Mouse (Mus musculus): ENCODE data around the gene Gm47283.
"Not testable (repeated sequence)": the region's sequence is repeated elsewhere in the genome, so short reads cannot be mapped to it uniquely, and the experiment has no call there.

Gene Gm47283

GRCm38 (mm10) chrY:90784438-90784837 is at the start of gene Gm47283:
TSS of gene Gm47283 (plus strand) at chrY:90784738.
- DNase-seq (ENCODE audit: low spot score): not testable (repeated sequence)

- peak; percentile 17 for DNase-seq (ENCODE audit: low spot score)
Observed at GRCm38 (mm10) chrY:90735181-90735895, 49.2 kb upstream of the Gm47283 start.

GRCm38 (mm10) chrY:90736217-90737000 is 48.1 kb upstream of the Gm47283 start:
- DNase-seq (ENCODE audit: low spot score): peak; percentile 20

GRCm38 (mm10) chrY:90737606-90738430 is 46.7 kb upstream of the Gm47283 start:
- DNase-seq (ENCODE audit: low spot score): no peak

GRCm38 (mm10) chrY:90738431-90738680 is 46.2 kb upstream of the Gm47283 start:
- DNase-seq (ENCODE audit: low spot score): no peak

- DNase-seq (ENCODE audit: low spot score): peak; percentile 72
Observed at GRCm38 (mm10) chrY:90738841-90739530, 45.6 kb upstream of the Gm47283 start.

- DNase-seq (ENCODE audit: low spot score): not testable (repeated sequence)
Observed at GRCm38 (mm10) chrY:90739531-90740012, 45.0 kb upstream of the Gm47283 start.

GRCm38 (mm10) chrY:90740013-90740561 is 44.5 kb upstream of the Gm47283 start:
- peak; percentile 86 for DNase-seq (ENCODE audit: low spot score)

- DNase-seq (ENCODE audit: low spot score): peak; percentile 50
Observed at GRCm38 (mm10) chrY:90741006-90741405, 43.5 kb upstream of the Gm47283 start.

GRCm38 (mm10) chrY:90741452-90742260 is 42.9 kb upstream of the Gm47283 start:
- DNase-seq (ENCODE audit: low spot score): peak; percentile 31

GRCm38 (mm10) chrY:90742261-90743052 is 42.1 kb upstream of the Gm47283 start:
- peak; percentile 5 for DNase-seq (ENCODE audit: low spot score)

GRCm38 (mm10) chrY:90743053-90743810 is 41.3 kb upstream of the Gm47283 start:
- not testable (repeated sequence) for DNase-seq (ENCODE audit: low spot score)

- no peak for DNase-seq (ENCODE audit: low spot score)
Observed at GRCm38 (mm10) chrY:90743811-90744220, 40.7 kb upstream of the Gm47283 start.

GRCm38 (mm10) chrY:90744381-90744981 is 40.1 kb upstream of the Gm47283 start:
- DNase-seq (ENCODE audit: low spot score): peak; percentile 65

GRCm38 (mm10) chrY:90745256-90745655 is 39.3 kb upstream of the Gm47283 start:
- not testable (repeated sequence) for DNase-seq (ENCODE audit: low spot score)

- DNase-seq (ENCODE audit: low spot score): not testable (repeated sequence)
Observed at GRCm38 (mm10) chrY:90754721-90755120, 29.8 kb upstream of the Gm47283 start, which contains the start of gene Gm21860. TSS of gene Gm21860 (minus strand) at chrY:90754821.

- DNase-seq (ENCODE audit: low spot score): not testable (repeated sequence)
Observed at GRCm38 (mm10) chrY:90839077-90839476, 54.5 kb downstream of the Gm47283 start, which contains the start of gene Gm21748. TSS of gene Gm21748 (minus strand) at chrY:90839177.

Measured in embryo, embryonic 10.5 days (tissue).